Mouse (Mus musculus) forebrain, embryonic 16.5 days (tissue): Measurements from ENCODE around the gene Rcor1. TPM values are rescaled to one million over a fixed set of nuclear protein-coding genes. Genes with fewer than 3 reads are reported as not detected.

Experiments used
- ATAC-seq: fragments of 200-750 bp; cut with Nextera tagmentation; 2 replicates; pipeline ENCODE4 v1.8.0; 2017; ENCODE audit warnings: mild to moderate bottlenecking, moderate library complexity
- H3K27ac ChIP-seq: fragments of 300-500 bp; sonication (generic); 2 replicates; pipeline ENCODE4 v1.5.1; 2014; ENCODE audit warnings: low read length, control low read depth
- H3K27me3 ChIP-seq: fragments of 300-500 bp; sonication (generic); replicated peaks from 2 replicates; pipeline ENCODE4 v1.6.1; 2014; ENCODE audit warnings: low read length; ENCODE audit not compliant: control insufficient read depth, insufficient read depth
- H3K36me3 ChIP-seq: fragments of 300-500 bp; sonication (generic); 2 replicates; pipeline ENCODE4 v1.6.1; 2014; ENCODE audit not compliant: control insufficient read depth, insufficient read depth
- H3K4me1 ChIP-seq: fragments of 300-500 bp; sonication (generic); replicated peaks from 2 replicates; pipeline ENCODE4 v1.6.1; 2014; ENCODE audit warnings: low read length; ENCODE audit not compliant: control insufficient read depth, insufficient read depth
- H3K4me2 ChIP-seq: fragments of 300-500 bp; sonication (generic); 2 replicates; pipeline ENCODE4 v1.6.1; 2014; ENCODE audit warnings: mild to moderate bottlenecking, low read length, control low read depth
- H3K4me3 ChIP-seq: fragments of 300-500 bp; sonication (generic); replicated peaks from 2 replicates; pipeline ENCODE4 v1.5.1; 2014; ENCODE audit warnings: mild to moderate bottlenecking, low read length, control low read depth
- H3K9ac ChIP-seq: fragments of 300-500 bp; sonication (generic); replicated peaks from 2 replicates; pipeline ENCODE4 v1.6.1; 2014; ENCODE audit warnings: low read depth, low read length, control low read depth
- H3K9me3 ChIP-seq: fragments of 300-500 bp; sonication (generic); 2 replicates; pipeline ENCODE4 v1.6.1; 2016; ENCODE audit warnings: low read length; ENCODE audit not compliant: control insufficient read depth
- WGBS: fragments of 180-500 bp; shearing (Covaris S2); extraction: QIAGEN DNeasy Blood & Tissue Kit; methylation state at CpG from one replicate; pipeline ENCODE4 v1.1.7; 2014; 5-methylcytosine and 5-hydroxymethylcytosine counted together
- polyA plus RNA-seq: library from polyadenylated mRNA; unstranded; fragments of >200 nt; fragmentation: Nextera tagmentation; extraction: Ambion mirVana; gene quantifications from 2 replicates; pipeline ENCODE4 v1.2.1, GENCODE M21; 2015

Gene Rcor1
- polyA plus RNA-seq, 1 experiment from 2014 or later: 7.6 TPM

DNA sequence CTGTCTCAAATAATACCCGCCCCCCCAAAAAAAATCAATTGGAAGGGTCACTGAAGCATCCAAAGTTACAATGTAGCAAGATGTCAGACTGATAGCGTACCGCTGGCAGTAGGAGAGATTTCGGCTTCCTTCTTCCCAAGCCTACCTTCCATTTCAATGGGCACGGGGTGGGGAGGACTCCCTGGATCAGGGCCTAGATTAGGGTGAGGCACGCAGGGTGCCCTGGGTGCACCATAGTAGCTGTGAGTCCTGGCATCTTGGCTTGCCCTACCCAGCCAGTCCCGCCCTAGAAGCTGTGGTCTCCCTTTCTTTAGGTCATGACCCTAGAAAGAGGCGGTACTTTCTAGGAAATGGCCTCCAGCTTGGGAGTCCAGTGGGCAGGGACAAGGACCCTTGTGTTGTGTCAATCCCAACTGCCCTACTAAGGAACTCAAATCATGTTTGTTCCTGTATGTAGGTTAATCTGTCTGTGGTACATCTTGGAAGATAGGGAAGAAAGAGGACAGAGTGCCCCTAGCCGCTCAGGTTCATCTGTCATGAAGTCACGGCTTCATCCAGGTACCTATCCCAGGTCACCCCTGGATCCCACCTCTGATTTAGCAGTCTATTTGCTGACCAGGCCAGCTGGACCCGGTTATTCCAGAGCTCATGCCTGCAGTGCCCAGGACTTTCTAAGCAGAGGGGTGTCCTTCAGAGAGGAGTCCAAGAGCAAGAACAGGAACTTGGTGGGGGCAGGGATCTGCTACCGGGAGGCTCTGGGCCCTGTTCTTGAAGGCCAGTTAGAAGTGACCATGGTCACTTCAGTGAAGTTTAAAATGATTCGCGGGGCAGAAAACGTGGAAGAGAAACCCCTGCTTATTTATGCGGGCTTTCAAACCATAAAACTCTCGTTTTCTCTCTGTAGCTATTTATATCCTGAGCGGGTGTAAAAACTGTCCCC is 1.6 kb upstream of the Rcor1 start:
- Histone ChIP-seq H3K27me3 (no peaks in the 10 kb centered on the region), H3K9ac (peak overlapping the region; percentile 82), H3K27ac (peak overlapping the region; percentile 100), H3K4me2 (peak overlapping the region; percentile 85), H3K9me3 (no peaks in the 10 kb centered on the region), H3K4me3 (peak overlapping the region; percentile 99), H3K36me3 (no peaks in the 10 kb centered on the region), H3K4me1 (peaks cover 18% of the 10 kb centered on the region)
- ATAC-seq: no peak
- 54% methylated on average over 18 of the region's 18 CpGs for WGBS

DNA sequence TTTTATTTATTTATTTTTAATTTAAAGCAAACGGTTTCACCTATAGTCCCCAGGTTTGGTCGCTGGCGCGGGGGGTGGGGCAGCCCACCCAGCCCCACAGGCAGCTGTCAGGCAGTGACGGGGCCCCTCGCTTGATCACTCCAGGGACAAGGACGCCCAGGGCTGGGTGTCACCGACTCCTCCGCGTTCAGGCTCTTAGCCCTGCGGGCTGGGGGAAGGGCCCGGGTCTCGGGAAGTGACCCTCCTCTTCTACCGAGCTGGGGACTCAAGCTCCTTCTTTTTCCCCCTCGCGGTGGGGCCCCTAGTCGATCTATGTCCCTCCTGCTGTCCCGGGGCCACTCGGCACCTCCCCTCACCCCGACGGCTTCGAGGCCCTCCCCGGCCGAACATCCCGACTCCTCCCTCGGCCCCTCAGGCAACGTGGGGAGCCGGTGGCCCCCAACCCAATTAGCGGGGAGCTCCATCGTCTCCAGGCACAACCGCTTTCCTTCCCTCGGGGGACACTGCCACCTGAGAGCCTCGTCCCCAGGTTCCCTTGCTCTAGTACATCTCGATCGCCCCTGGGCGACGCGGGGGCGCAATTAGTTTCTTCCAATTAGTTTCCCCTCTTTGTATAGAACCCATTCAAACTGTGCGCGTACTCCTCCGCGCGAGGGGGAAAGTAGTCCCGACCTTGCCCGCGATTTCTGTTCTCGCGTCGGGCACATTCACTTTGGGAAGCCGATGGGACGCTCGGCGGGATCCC is 748 bp upstream of the Rcor1 start:
- peak overlapping the region; percentile 100 for H3K27ac ChIP-seq
- no peaks in the 10 kb centered on the region for H3K36me3 ChIP-seq
- WGBS: under 1% methylated on average over 52 of the region's 54 CpGs
- H3K4me1 ChIP-seq: peaks cover 18% of the 10 kb centered on the region
- peak overlapping the region; percentile 82 for H3K9ac ChIP-seq
- peak; percentile 63 for ATAC-seq
- no peaks in the 10 kb centered on the region for H3K9me3 ChIP-seq
- peak overlapping the region; percentile 99 for H3K4me3 ChIP-seq
- H3K27me3 ChIP-seq: no peaks in the 10 kb centered on the region
- H3K4me2 ChIP-seq: peak overlapping the region; percentile 85

DNA sequence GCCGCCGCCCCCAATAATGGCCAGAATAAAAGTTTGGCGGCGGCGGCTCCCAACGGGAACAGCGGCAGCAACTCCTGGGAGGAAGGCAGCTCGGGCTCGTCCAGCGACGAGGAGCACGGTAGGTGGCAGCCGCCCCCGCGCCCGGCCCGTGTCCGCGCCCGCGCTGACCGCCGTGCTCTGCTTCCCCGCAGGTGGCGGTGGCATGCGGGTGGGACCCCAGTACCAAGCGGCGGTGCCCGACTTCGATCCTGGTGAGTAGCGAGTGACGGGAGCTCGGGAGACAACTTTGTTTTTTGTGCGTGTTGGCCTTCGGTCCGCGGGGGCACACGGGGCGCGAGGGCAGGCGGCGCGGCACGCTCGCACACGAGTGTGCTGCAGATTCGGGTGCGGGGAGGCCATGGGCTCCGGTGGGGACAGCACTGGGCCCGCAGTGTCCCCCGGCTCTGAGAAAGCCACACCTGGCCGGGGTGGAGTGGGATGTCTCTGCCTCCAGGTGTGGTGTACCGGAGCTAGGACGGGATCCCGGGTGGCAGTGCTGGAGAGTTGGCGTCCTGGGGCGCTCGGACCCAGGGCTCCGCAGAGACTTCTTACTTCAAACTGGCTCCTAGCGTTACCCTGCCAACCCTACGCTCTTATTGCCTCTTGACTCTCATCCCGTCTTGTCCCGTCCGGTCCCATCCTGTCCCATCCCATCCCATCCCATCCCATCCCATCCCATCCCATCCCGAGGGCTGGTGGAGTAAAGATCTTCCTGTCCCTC is 800 bp downstream of the Rcor1 start:
- Histone ChIP-seq H3K4me1 (peaks cover 18% of the 10 kb centered on the region), H3K27me3 (no peaks in the 10 kb centered on the region), H3K36me3 (no peaks in the 10 kb centered on the region), H3K27ac (peak overlapping the region; percentile 94), H3K4me2 (peak overlapping the region; percentile 83), H3K9me3 (no peaks in the 10 kb centered on the region), H3K9ac (peak overlapping the region; percentile 86), H3K4me3 (peak overlapping the region; percentile 99)
- WGBS: 0% methylated on average over 55 of the region's 65 CpGs
- no peak for ATAC-seq

DNA sequence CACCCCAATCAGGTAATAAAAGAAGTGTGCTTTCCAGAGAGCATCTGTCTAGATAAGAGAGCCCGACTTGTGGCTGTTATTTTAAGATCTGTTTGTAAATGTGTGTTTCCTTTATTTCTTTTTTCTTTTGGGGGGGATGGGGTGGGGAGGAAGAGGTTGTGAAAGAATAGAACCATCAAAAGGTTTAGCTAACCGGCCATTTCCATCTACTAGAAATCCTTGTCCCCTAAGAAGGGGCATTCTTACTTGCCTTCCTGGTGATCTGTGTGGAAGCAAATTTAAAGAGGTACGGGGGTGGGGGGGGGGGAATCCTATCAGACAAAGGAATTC is 1.3 kb downstream of the Rcor1 start:
- Histone ChIP-seq H3K4me2 (peak overlapping the region; percentile 83), H3K4me3 (peak overlapping the region; percentile 99), H3K9me3 (no peaks in the 10 kb centered on the region), H3K9ac (peak overlapping the region; percentile 86), H3K27me3 (no peaks in the 10 kb centered on the region), H3K4me1 (peaks cover 18% of the 10 kb centered on the region), H3K27ac (no peak overlapping the region; the same call in 1 of the 2 replicates), H3K36me3 (no peaks in the 10 kb centered on the region)
- no peak for ATAC-seq
- 0% methylated on average over 3 of the region's 3 CpGs for WGBS

DNA sequence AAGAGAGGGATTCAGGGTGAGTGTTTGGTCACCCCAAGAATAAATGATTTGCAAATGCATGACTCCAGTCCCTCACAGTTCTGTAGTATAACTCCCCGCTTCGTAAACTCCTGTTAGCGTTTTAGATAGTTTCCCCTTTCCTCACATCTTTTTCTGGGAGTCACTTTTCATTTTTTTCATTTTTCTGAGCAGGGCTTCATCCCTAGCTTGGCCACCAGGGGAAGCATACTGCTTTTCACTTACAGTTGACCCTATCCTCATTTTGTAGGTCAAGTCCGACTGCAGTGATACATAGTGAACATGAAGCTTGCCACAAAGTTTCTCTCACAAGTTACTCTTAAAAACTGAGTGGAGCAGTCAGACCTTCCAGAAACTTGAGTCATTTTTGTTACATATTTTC is 2.0 kb downstream of the Rcor1 start:
- Histone ChIP-seq H3K27me3 (no peaks in the 10 kb centered on the region), H3K4me2 (peak overlapping the region; percentile 83), H3K4me1 (peaks cover 18% of the 10 kb centered on the region), H3K9me3 (no peaks in the 10 kb centered on the region), H3K36me3 (no peaks in the 10 kb centered on the region), H3K27ac (no peak overlapping the region), H3K4me3 (peak overlapping the region; percentile 99), H3K9ac (0 out of 2 replicates have a peak overlapping the region, but pooled peaks have one; percentile 30)
- ATAC-seq: no peak
- 43% methylated on average over 4 of the region's 4 CpGs for WGBS

DNA sequence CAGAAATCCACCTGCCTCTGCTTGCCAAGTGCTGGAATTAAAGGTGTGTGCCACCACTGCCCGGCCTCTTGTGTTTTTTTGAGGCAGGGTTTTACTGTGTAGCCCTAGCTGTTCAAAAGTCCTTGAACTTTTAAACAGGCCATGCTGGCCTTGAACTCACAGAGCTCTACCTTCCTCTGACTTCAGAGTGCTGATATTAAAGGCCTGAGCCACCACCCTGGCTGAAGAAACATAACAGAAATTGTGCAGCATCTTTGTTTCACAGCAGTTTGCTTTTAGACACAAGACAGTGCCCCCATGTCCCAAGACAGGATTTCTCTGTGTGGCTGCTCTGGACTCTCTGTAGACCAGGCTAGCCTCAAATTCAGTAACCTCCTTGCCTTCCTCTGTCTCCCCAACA is 3.2 kb downstream of the Rcor1 start:
- Histone ChIP-seq H3K27me3 (no peaks in the 10 kb centered on the region), H3K36me3 (no peaks in the 10 kb centered on the region), H3K27ac (no peak overlapping the region), H3K9ac (no peak overlapping the region), H3K4me2 (no peak overlapping the region), H3K4me1 (peaks cover 18% of the 10 kb centered on the region), H3K9me3 (no peaks in the 10 kb centered on the region), H3K4me3 (no peak overlapping the region)
- 87% methylated on average over 1 of the region's 1 CpGs for WGBS
- ATAC-seq: no peak

DNA sequence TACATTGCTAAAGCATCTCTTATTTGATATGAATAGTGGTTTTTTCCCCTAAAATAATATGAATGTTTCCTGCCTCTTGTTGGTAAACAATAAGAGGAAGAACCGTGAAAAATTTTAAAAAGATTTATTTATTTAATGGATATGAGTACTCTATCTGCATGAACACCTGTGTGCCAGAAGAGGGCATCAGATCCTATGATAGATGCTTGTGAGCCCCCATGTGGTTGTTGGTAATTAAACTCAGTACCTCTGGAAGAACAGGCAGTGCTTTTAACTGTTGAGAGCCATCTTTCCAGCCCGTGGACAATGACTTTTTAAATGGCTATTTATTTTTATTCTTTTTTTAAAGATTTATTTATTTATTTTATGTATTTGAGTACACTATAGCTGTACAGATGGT is 5.7 kb downstream of the Rcor1 start:
- Histone ChIP-seq H3K4me1 (peaks cover 11% of the 10 kb centered on the region), H3K27ac (no peak overlapping the region), H3K4me2 (no peak overlapping the region), H3K36me3 (no peaks in the 10 kb centered on the region), H3K27me3 (no peaks in the 10 kb centered on the region), H3K4me3 (no peak overlapping the region), H3K9ac (no peak overlapping the region), H3K9me3 (no peaks in the 10 kb centered on the region)
- ATAC-seq: no peak
- WGBS: 86% methylated on average over 2 of the region's 2 CpGs

DNA sequence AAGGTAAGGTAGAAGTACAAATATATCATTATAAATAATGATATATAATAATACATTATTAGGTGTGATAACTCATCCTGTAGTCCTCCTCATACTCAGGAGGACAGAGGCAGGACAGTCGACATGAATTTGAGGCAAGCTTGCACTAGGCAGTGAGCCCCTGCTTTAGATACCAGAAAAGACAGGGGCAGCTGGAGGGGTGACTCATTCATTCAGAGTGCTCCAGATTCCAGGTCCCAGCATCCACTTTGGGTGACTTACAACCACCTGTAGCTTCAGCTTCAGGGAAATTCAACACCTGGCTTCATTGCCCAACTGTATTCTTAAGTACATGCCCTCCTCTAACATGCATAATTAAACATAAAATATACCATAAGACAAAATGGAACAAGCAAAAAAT is 7.7 kb downstream of the Rcor1 start:
- Histone ChIP-seq H3K4me1 (0 out of 2 replicates have a peak, but pooled peaks cover 2% of the 10 kb centered on the region), H3K9ac (no peak overlapping the region), H3K4me3 (no peak overlapping the region), H3K27ac (no peak overlapping the region), H3K4me2 (no peak overlapping the region), H3K9me3 (no peaks in the 10 kb centered on the region), H3K36me3 (no peaks in the 10 kb centered on the region), H3K27me3 (no peaks in the 10 kb centered on the region)
- ATAC-seq: no peak
- WGBS: 81% methylated on average over 1 of the region's 1 CpGs

DNA sequence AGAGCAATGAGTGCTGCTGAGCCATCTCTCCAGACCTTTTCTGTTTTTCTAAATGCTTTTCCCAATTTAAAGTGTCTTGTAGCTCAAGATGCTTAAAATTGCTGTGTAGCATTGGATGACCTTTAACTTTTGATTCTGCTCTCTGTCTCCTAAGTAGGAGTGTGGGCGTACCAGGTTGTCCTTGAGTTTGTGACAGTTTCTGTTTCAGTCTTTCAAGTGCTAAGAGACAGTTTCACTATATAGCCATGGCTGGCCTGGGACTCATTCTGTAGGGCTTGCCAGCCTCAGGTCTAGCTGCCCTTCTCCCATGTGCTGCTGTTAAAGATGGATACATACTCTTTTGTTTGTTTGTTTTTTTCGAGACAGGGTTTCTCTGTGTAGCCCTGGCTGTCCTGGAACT is 9.1 kb downstream of the Rcor1 start:
- peaks cover 2% of the 10 kb centered on the region; the same call in 1 of the 2 replicates for H3K4me1 ChIP-seq
- H3K27me3 ChIP-seq: no peaks in the 10 kb centered on the region
- 96% methylated on average over 2 of the region's 2 CpGs for WGBS
- H3K9me3 ChIP-seq: no peaks in the 10 kb centered on the region
- H3K9ac ChIP-seq: no peak overlapping the region
- ATAC-seq: no peak
- no peak overlapping the region for H3K27ac ChIP-seq
- H3K4me2 ChIP-seq: no peak overlapping the region
- H3K36me3 ChIP-seq: no peaks in the 10 kb centered on the region
- no peak overlapping the region for H3K4me3 ChIP-seq
